Mouse (Mus musculus) cerebellum, postnatal 4 days (tissue): ENCODE data around the gene Cox7a2l.

Experiments used
- DNase-seq, 2 experiments: peaks; one replicate each; pipeline ENCODE4 v3.0.0; 2022; ENCODE audit warnings: low spot score in 2 of 2, mixed read lengths in 1 of 2

The Cox7a2l gene

DNA sequence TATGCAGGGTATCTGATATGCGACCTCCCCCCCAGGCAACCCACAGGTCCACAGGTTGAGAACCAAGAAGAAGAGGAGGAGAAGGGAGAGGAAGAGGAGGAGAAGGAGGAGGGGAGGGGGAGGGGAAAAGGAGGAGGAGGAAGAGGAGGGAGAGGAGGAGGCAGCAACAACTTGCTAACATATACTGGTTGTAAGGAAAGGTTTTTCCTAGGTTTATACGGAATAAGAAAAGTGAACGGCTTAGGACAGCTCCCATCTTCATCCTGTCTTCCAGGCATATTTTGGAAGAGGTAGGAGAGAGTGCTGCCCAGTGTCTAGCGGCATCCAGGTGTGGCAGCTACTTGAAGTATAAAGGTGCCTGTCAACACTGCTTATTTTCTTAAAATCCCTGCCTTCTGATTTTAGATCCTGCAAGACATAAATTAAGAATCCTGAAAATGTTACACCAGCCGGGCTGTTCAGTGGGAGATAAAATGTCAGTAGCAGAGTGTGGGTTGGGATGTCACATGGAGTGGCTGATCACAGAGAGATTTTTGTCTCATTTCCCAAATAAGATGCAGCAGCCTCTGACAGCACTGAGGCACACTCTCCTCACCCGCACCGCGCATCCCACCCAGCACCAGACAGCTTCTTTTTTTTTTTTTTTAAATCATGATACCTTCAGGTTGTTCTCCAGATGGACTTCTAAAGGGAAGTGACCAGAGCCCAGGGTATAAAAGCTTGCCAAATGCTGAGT is at the start of gene Cox7a2l:
TSS of gene Cox7a2l (minus strand) at position 51 of the 736 bp plus-strand sequence.
- no peak for DNase-seq

GRCm38 (mm10) chr17:83565506-83565905 is 48.4 kb upstream of the Cox7a2l start:
- DNase-seq, result no peak

- DNase-seq, result no peak
Measured at GRCm38 (mm10) chr17:83564119-83564820, 47.1 kb upstream of the Cox7a2l start.

- DNase-seq, result peak in 1 of 2 experiments; percentile 64
Measured at GRCm38 (mm10) chr17:83563703-83564111, 46.6 kb upstream of the Cox7a2l start.

- DNase-seq, result no peak
Measured at GRCm38 (mm10) chr17:83562153-83563010, 45.3 kb upstream of the Cox7a2l start.

GRCm38 (mm10) chr17:83559081-83559480 is 42.0 kb upstream of the Cox7a2l start:
- no peak for DNase-seq

DNA sequence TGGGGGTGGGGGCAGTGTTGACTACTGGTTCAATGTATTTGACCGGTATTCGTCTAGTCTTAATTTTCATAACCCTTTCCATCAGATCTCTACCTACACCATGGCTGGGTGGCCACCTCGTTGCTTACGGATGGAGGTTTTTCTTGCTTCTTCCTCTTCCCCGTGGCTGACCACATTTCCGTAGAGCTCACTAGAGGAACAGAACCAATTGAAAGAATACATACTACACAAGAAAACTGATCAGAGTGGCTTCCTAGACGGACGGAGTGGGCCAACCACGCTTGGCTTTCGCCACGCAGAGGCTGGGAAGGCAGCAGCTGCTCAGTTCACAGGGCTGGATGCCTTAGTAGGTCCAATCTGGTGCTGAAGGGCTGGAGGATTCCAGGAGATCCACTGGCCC is 38.7 kb upstream of the Cox7a2l start:
- DNase-seq, result no peak

- no peak for DNase-seq
Measured at GRCm38 (mm10) chr17:83554997-83555396, 37.9 kb upstream of the Cox7a2l start.

DNA sequence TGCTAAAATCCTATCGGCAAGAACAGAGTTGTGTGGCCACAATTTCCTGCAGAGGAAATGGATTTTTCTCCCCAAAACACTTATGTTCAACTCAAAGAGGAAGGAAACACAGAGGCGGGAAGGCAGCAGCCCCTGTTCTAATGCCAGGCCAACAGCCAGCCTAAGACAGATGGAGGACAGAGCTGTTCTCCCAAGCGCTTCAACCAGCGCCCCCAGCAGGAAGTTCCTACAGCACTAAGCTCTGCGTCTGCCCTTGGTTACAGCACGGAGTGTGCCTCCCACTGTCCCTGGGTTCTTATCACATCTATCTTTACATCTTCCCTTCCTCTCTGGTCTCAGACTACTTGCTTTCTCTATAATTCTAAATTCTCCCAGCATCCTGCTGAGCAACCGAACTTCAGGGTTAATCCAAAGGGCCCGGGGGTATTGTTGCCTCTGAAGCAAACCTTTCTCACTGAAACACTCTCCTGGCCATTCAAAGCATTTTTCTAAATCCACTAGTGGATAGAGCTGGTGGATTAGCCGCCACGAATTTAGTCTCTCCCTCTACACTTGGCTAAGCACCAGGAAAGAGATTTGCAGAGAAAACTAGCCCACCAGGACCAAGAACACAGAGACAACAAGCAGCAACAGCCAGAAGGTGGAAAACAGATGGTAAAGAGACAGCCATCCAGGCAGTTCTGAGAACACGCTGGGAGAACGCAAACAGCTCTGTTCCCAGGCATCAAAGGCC is 31.5 kb upstream of the Cox7a2l start:
- DNase-seq, result peak in 1 of 2 experiments; percentile 43

- no peak for DNase-seq
Measured at GRCm38 (mm10) chr17:83547145-83547544, 30.0 kb upstream of the Cox7a2l start.

DNA sequence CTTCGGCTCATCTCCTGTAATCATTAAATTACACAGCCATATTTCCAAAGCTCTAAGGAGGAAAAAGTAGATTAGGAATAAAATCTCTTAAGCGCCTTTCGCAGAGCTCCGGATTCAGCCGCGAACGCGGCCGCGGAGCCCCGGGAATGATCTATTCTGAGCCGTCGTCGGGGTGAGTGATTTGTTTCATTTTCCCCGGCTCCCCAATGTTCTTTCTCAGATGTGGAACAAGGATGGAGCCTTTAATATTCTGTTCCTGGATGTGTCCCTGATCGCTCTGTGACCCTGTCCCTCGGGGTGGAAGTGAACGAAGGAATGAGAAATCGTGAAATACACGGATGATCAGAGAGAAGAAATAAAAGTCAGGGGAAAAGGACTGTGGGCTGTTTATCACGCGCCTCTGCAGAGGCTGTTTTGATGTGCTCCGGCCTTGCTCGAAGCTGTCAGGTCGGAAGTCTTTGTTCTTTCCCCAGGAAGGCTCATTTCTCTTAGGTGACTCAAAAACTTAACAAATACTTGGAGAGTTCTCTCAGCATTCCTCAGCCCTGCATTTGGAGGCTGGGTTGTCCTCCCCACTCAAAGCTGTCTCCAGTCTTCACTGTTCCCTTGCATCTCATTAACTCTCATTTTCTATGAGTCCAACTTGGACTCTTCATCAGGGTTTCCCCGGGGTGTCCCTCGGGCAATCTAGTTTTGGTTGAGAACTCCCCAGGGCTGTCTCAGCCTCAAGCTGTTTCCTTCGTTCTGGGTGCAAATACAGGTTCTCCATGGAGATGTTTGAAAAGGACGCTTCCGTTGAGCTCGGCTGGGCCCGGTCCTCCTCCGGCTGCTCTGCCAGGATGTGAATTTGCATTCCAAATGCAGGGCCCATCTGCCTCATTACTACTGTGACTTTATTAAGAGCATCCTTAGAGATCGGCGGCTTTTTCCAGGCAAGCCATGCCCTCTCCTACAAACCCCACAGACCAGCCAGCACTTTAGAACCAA is 28.9 kb upstream of the Cox7a2l start:
- no peak for DNase-seq

GRCm38 (mm10) chr17:83545259-83545658 is 28.1 kb upstream of the Cox7a2l start:
- DNase-seq, result no peak

DNA sequence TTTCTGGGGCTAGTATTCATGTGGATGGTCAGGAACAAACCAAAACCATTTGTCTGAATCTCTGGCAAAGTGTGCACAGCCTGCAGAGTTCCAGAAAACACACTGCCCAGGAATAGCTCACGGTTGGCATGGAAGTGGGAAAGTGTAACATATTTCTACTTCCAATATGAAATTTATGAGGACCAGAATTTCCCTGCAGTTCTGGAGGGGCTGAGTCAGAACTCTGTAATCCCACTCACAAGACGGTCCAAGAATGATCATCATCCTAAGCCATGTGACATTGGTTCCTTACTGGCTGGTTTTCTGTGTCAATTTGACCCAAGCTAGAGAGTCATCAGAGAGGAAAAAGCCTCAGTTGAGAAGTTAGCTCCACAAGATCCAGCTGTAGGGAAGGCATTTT is 25.3 kb upstream of the Cox7a2l start:
- no peak for DNase-seq

- no peak for DNase-seq
Measured at GRCm38 (mm10) chr17:83539262-83540037, 22.3 kb upstream of the Cox7a2l start.

GRCm38 (mm10) chr17:83538694-83539093 is 21.6 kb upstream of the Cox7a2l start:
- DNase-seq, result no peak

DNA sequence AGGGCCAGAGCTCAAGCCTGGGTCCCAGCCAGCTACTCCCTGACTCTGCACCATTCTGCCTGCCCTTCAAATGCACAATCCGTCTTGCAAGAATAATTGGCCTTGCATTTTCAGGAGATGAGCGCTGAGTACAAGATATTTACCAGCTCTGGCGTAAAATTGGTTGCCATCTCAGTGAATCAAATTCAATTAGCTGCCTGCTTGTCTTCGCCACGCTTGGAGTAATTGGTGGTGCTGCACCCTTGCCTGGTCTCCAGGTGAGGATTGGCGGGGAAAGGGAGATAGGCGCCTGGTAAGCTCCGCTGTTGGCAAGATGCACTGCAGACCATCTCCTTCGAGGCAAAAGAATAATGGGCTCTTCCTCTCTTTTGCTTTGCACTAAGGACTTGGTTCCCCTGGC is 21.0 kb upstream of the Cox7a2l start:
- no peak for DNase-seq

DNA sequence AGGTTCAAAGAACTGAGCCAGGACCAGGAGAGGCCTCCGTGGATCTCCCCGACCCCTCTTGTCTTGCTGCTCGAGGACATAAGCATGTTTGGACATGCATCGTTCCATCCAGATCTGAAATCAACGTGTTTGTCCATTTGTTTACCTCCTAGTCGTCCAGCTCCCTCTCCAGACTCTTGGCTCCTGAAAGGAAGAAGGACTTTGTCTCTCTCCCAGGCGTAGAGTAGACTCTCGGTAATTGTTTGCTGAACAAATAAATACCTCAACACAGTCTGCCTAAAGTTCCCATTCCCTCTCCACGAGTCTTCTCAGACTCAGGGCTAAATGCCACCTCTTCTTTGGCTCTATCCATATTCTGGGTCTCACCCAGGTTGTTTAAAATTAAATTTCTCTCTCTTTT is 16.0 kb upstream of the Cox7a2l start:
- no peak for DNase-seq

DNA sequence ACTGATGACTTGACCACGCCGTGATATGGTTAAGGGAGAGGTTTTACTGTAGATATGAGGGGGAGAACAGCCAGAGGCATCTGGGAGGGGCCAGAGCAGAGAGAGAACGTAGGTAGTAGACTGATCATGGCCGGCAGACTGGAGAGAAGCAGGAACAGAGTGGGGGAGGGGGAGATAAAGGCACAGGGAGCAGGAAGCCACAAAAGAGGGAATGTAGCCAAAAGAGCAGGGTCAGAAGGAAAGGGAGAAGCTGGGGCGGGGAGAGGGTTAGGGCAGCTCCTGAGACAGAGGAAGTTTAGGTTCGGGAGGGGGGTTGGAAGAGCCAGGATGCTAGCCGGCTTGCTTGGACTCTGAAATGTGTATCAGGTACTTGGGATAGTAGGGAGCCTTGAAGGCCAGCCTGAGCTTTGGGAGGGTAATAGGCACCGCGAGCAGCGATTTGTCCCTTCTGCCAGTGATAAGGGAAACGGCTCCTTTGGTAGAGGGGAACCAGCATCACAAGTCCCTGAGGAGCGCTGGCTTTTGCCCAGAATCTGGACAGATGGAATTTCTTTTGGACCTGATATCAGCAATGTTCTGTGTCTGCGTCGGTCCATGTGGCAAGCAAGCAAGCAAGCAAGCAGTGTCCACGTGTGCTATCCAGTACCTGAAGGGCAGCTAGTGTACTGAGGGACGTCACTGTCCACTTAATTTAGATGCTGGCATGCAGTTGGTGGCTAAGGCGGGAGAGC is 10.7 kb upstream of the Cox7a2l start:
- no peak for DNase-seq
